Mouse (Mus musculus) CH12F3 (cell line): ENCODE measurements around the gene Pard3.

ENCODE experiments used
- in situ Hi-C: fragments of 300-500 bp; cut with MboI; formaldehyde crosslinking; loops from 2 replicates; pipeline ENCODE4 v1.14.3; 2020; ENCODE audit warnings: low sequenced_read_pairs

Gene Pard3

DNA sequence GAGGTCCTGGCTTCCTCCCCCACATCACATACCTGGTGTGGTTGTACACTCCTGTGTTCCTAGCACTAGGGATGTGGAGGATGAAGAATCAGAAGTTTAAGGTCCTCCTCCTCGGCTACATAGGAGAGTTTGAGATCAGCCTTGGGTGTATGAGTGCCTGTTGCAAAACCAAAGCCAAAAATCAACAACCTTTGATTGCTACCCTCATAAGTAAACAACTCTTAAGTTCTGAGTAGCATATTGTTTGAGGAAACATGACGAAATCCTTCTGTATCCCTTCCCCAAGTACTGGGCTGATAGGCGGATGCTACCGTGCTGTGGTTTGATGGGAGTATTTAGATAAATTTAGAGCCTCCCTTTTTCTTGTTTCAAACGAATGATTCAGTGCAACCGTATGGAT, 20.9 kb downstream of the Pard3 start:
- in situ Hi-C loops: no loop called here

DNA sequence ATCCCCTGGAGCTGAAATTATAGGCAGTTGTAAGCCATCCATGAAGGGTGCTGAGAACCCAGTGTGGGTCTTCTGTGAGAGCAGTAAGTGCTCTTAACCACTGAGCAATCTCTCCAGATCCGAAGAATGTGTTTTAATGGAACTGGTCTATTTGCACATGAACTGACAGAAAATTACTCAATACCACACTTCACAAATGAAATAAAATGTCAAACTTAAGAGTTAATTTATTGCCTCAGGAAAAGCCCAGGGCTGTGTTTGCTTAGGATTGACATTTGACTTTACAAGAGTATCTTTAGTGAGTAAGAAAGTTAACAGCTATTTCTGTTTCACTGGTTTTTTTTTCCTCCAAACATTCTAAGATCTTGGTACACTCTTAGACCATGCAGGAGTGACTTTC, 23.7 kb downstream of the Pard3 start:
- in situ Hi-C loops: no loop called here

- in situ Hi-C loops: no loop called here
These were observed 24.7 kb downstream of the Pard3 start for GRCm38 (mm10) chr8:127088372-127088771.

DNA sequence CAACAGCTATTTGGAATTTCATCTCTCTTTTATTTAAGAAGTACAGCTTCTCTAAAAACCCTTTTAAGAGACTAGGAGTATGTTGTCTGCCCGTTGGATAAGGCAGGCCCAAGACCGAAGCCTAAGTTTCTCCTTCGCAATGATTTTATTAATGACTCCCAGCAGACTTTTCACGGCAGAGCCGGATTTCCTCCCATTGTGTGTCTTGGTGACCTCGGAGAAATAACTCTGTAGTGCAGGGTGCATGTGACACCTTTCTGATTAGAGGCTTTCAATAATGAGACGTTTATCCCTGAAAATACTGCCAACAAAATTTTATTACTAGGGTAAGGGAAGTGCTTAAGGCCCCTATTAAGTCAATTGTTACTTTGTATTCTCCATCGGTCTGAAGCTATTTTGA, 25.3 kb downstream of the Pard3 start:
- in situ Hi-C loops: no loop called here

- in situ Hi-C loops: no loop called here
These were observed 26.7 kb downstream of the Pard3 start for GRCm38 (mm10) chr8:127090435-127090834.

GRCm38 (mm10) chr8:127091936-127092335, 28.2 kb downstream of the Pard3 start:
- in situ Hi-C loops: no loop called here

DNA sequence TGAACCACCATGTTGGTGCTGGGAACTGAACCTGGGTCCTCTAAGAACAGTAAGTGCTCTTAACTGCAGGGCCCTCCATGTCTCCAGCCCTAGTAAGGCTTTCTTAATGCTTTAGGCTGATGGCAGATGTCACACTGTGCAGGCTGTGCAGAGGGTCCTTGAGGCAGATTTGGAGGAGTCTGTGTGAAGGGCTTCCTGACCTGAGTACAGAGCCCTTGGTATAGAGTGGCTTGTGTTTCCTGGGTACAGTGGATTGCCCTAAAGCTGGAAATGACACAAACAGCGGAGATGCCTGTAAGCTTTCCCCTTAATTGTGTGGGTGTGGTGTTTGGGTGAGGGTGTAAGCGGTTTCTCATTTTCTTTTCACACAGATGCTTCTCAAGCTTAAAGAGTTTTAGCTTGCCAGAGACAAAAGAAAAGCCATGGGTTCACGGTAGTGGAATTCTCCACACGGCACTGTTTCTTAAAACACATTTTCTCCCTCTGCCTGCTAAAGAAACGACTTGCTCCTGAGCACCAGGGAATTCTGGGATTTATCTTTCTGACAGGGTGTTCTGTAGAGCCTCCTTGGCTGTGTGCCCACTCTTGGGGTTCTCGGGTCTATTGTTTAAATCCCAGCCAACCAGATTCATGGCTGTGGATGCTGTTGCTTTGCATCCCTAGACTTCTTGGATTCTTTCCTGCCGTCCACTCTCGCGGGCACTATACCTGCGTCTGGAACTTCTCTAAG, 28.9 kb downstream of the Pard3 start:
- in situ Hi-C loops: no loop called here

DNA sequence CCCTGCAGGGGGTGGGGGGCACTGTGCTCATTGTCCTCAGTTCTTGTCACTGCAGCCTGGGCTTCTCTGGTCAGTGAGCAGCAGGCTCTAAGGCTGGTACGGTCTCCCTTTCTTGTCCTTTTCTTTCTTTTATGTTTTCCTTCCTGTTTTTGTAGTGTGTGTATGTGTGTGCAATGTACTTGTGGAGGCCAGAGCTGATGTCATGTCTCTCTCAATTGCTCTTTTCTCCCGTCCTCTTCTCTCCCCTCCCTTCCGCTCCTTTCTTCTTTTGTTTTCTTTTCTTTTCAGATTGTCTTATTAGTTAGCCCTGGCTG, 29.4 kb downstream of the Pard3 start:
- in situ Hi-C loops: no loop called here

DNA sequence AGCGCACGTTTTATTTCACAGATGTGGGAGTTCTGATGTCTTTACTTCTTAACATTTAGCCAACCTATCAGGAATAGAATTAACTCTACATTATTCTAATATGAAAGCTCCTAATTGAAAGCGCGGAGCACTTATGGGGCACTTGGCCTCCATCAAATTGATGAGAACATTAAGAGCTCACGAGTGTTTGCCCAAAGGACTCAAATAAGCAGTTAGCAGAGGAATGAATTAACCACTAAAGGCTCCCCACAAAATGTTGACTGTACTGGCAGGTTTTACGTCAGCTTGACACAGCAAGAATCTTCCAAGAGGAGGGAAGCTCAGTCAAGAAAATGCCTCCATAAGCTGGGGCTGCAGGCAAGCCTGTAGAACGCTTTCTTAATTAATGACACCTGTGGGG, 32.1 kb downstream of the Pard3 start:
- in situ Hi-C loops: no loop called here

- in situ Hi-C loops: no loop called here
These were observed 35.9 kb downstream of the Pard3 start for GRCm38 (mm10) chr8:127099439-127100090.

DNA sequence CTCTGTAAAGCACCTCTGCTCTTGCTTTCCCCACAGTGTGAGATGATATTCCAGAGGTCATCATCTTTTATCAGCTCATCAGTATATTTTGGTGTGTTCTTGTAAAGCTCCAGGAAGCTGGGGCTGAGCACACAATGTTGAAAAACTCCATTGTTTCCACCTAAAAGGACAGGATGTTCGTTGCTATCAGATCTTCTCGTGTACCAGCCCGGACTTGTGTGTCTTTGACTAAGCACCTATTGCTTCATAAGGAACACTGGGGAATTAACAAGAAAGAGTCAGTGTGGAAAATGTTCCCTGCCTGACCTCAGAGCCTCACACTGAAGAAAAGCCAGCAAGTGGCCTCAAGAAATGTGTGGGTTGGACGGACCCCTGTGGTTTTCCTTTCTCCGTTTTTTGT, 39.6 kb downstream of the Pard3 start:
- in situ Hi-C loops: no loop called here

- in situ Hi-C loops: no loop called here
These were observed 40.9 kb downstream of the Pard3 start for GRCm38 (mm10) chr8:127104616-127105015.

- in situ Hi-C loops: no loop called here
These were observed 44.2 kb downstream of the Pard3 start for GRCm38 (mm10) chr8:127107928-127108327.

GRCm38 (mm10) chr8:127113209-127113608, 49.5 kb downstream of the Pard3 start:
- in situ Hi-C loops: no loop called here

- in situ Hi-C loops: no loop called here
These were observed 52.1 kb downstream of the Pard3 start for GRCm38 (mm10) chr8:127115837-127116236.

DNA sequence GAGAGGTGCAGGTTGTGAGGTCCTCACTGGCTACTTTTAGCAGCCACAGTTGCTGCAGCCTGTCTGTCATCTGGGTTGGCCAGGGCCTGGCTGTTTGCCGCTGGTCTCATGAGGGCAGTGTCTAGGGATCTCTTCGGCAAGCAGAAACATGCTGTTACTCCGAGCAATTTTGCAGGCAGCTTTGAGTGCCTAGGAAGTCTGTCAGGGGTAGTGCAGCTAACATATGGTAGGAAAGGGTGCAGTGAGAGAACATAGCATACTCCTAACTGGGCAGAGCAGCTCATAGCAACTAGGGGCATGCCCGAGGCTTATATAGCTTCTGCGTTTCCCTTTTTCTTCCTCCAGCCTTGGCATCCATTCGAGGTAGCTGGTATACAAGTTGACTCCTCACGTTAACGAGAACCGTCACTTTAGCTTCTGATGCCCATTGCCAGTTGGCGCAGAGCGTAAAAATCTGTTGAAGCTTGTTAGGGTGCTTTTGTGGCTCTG, 54.7 kb downstream of the Pard3 start:
- in situ Hi-C loops: no loop called here

DNA sequence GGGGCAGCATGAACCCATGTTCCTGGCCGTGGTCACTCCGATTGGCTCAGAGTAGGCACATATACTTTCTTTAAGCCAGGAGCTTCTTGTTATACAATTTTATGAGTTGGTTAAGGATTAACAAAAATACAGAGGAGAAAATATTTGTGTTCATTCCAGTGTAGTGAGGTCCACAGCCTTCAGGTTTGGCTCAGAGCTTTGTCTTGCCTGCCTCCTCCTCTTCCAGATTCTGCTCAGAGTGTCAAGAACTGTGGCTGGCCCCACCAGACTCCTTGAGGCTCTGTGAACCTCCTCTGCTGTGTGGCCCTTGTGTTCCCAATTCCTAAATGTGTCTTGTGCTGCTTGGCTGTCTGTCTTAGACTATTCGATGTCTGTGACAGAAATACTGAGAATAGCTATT, 59.7 kb downstream of the Pard3 start:
- in situ Hi-C loops: no loop called here

GRCm38 (mm10) chr8:127124795-127125194, 61.1 kb downstream of the Pard3 start:
- in situ Hi-C loops: no loop called here

- in situ Hi-C loops: no loop called here
These were observed 62.3 kb downstream of the Pard3 start for GRCm38 (mm10) chr8:127125686-127126683.

- in situ Hi-C loops: no loop called here
These were observed 65.2 kb downstream of the Pard3 start for GRCm38 (mm10) chr8:127128781-127129396.

DNA sequence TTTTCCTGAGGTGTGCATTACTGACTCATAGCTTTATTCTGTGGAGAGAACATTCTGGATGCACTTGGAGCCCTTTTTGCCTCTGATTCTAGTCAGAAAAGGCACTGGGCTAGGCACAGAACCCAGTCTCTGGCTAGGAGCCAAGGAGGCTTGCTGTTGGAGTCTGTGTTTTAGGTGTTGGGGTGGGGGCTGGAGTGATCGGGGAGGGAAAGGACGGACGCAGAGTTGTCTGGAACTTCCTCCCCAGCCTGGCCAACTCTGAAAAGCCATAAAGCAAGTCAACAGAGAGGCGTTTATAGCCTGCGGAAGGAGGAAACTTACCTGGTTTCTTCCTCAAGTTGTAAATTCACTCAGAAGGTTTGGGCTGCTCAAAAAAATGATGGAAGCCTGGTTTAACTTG, 70.6 kb downstream of the Pard3 start:
- in situ Hi-C loops: no loop called here
